Mouse (Mus musculus) midbrain, postnatal 0 days (tissue): ENCODE results near the gene Fbxl17. TPM values are rescaled to one million over a fixed set of nuclear protein-coding genes. Genes with fewer than 3 reads are reported as not detected.

Experiments
- ATAC-seq: fragments of 200-750 bp; cut with Nextera tagmentation; 2 replicates; pipeline ENCODE4 v1.8.0; 2017; ENCODE audit warnings: moderate number of reproducible peaks, mild to moderate bottlenecking, moderate TSS enrichment, moderate library complexity; ENCODE audit not compliant: low FRiP score
- DNase-seq: peaks from one replicate; pipeline ENCODE4 v3.0.0-alpha.2; 2015; ENCODE audit warnings: low spot score
- H3K27ac ChIP-seq: fragments of 300-500 bp; sonication (generic); 2 replicates; pipeline ENCODE4 v1.5.1; 2014; ENCODE audit warnings: low read depth, mild to moderate bottlenecking, low read length, mixed read lengths
- H3K27me3 ChIP-seq: fragments of 300-500 bp; sonication (generic); 2 replicates; pipeline ENCODE4 v1.6.1; 2014; ENCODE audit warnings: low read length, control low read depth, mixed read lengths; ENCODE audit not compliant: insufficient read depth
- H3K36me3 ChIP-seq: fragments of 300-500 bp; sonication (generic); 2 replicates; pipeline ENCODE4 v1.6.1; 2014; ENCODE audit warnings: low read length, control low read depth, mixed read lengths; ENCODE audit not compliant: insufficient read depth
- H3K4me1 ChIP-seq: fragments of 300-500 bp; sonication (generic); 2 replicates; pipeline ENCODE4 v1.6.1; 2014; ENCODE audit warnings: mild to moderate bottlenecking, control low read depth, antibody characterized with exemption, low read length, mixed read lengths; ENCODE audit not compliant: insufficient read depth
- H3K4me2 ChIP-seq: fragments of 300-500 bp; sonication (generic); 2 replicates; pipeline ENCODE4 v1.6.1; 2014; ENCODE audit warnings: low read depth, mild to moderate bottlenecking, low read length, mixed read lengths; ENCODE audit not compliant: poor library complexity, severe bottlenecking
- H3K4me3 ChIP-seq: fragments of 300-500 bp; sonication (generic); 2 replicates; pipeline ENCODE4 v1.5.1; 2014; ENCODE audit warnings: low read depth, mild to moderate bottlenecking, low read length, moderate library complexity
- H3K9ac ChIP-seq: fragments of 300-500 bp; sonication (generic); replicated peaks from 2 replicates; pipeline ENCODE4 v1.6.1; 2014; ENCODE audit warnings: mild to moderate bottlenecking, low read length, moderate library complexity, mixed read lengths; ENCODE audit not compliant: poor library complexity, severe bottlenecking
- H3K9me3 ChIP-seq: fragments of 300-500 bp; sonication (generic); 2 replicates; pipeline ENCODE4 v1.6.1; 2016; ENCODE audit warnings: low read length, control low read depth
- CTCF ChIP-seq: IDR thresholded peaks from 2 replicates; pipeline ENCODE4 v1.5.1; 2016; ENCODE audit warnings: antibody characterized with exemption, mild to moderate bottlenecking
- WGBS: fragments of 180-500 bp; shearing (Covaris S2); extraction: QIAGEN DNeasy Blood & Tissue Kit; methylation state at CpG from one replicate; pipeline ENCODE4 v1.1.7; 2014; 5-methylcytosine and 5-hydroxymethylcytosine counted together
- polyA plus RNA-seq: library from polyadenylated mRNA; unstranded; fragments of >200 nt; fragmentation: Nextera tagmentation; extraction: Ambion mirVana; gene quantifications from 2 replicates; pipeline ENCODE4 v1.2.1, GENCODE M21; 2015
- total RNA-seq: library from RNA; depleted of rRNA; stranded (reverse); fragments of >200 nt; gene quantifications from 2 replicates; pipeline ENCODE4 v1.2.3, GENCODE M21; 2014

Fbxl17 gene
- total and polyA plus RNA-seq, 2 experiments from 2014 or later: 16.6 to 39.2 TPM

- 81% methylated on average over 3 of the region's 3 CpGs for WGBS
- no peaks in the 10 kb centered on the region for H3K27me3 ChIP-seq
- ATAC-seq (no peak), DNase-seq (no peak)
- no peak overlapping the region for H3K9ac ChIP-seq
- no peaks in the 10 kb centered on the region for H3K36me3 ChIP-seq
- H3K4me1 ChIP-seq: no peaks in the 10 kb centered on the region
- TF ChIP-seq CTCF: no peak
- H3K4me2 ChIP-seq: no peak overlapping the region
- H3K9me3 ChIP-seq: no peaks in the 10 kb centered on the region
- H3K27ac ChIP-seq: no peak overlapping the region
- H3K4me3 ChIP-seq: no peak overlapping the region
Measured at GRCm38 (mm10) chr17:63158436-63158835, 341.4 kb downstream of the Fbxl17 start.

- no peak overlapping the region for H3K4me3 ChIP-seq
- ATAC-seq (no peak), DNase-seq (no peak)
- H3K27ac ChIP-seq: no peak overlapping the region
- H3K9me3 ChIP-seq: no peaks in the 10 kb centered on the region
- no peaks in the 10 kb centered on the region for H3K4me1 ChIP-seq
- H3K27me3 ChIP-seq: no peaks in the 10 kb centered on the region
- 35% methylated on average over 6 of the region's 6 CpGs for WGBS
- H3K36me3 ChIP-seq: no peaks in the 10 kb centered on the region
- TF ChIP-seq CTCF: no peak
- no peak overlapping the region for H3K9ac ChIP-seq
- no peak overlapping the region for H3K4me2 ChIP-seq
Measured at GRCm38 (mm10) chr17:63157906-63158305, 341.9 kb downstream of the Fbxl17 start.

GRCm38 (mm10) chr17:63157019-63157418 is 342.8 kb downstream of the Fbxl17 start:
- H3K27me3 ChIP-seq: no peaks in the 10 kb centered on the region
- no peak overlapping the region for H3K4me3 ChIP-seq
- no peak overlapping the region for H3K27ac ChIP-seq
- TF ChIP-seq CTCF: no peak
- H3K9me3 ChIP-seq: no peaks in the 10 kb centered on the region
- no peaks in the 10 kb centered on the region for H3K4me1 ChIP-seq
- no peak for ATAC-seq
- no peak overlapping the region for H3K4me2 ChIP-seq
- DNase-seq: no peak
- H3K9ac ChIP-seq: no peak overlapping the region
- H3K36me3 ChIP-seq: no peaks in the 10 kb centered on the region
- 94% methylated on average over 7 of the region's 7 CpGs for WGBS

- H3K9ac ChIP-seq: no peak overlapping the region
- H3K9me3 ChIP-seq: no peaks in the 10 kb centered on the region
- H3K27ac ChIP-seq: no peak overlapping the region
- 23% methylated on average over 2 of the region's 2 CpGs for WGBS
- no peak overlapping the region for H3K4me2 ChIP-seq
- TF ChIP-seq CTCF: no peak
- no peaks in the 10 kb centered on the region for H3K27me3 ChIP-seq
- no peak for ATAC-seq
- H3K4me3 ChIP-seq: no peak overlapping the region
- H3K4me1 ChIP-seq: peaks cover 17% of the 10 kb centered on the region
- no peak for DNase-seq
- H3K36me3 ChIP-seq: no peaks in the 10 kb centered on the region
Measured at GRCm38 (mm10) chr17:63146514-63146913, 353.3 kb downstream of the Fbxl17 start.

- Histone ChIP-seq H3K9me3 (no peaks in the 10 kb centered on the region), H3K9ac (0 out of 2 replicates have a peak overlapping the region, but pooled peaks have one; percentile 8), H3K4me1 (peaks cover 17% of the 10 kb centered on the region), H3K4me2 (no peak overlapping the region), H3K4me3 (no peak overlapping the region), H3K27me3 (no peaks in the 10 kb centered on the region), H3K36me3 (no peaks in the 10 kb centered on the region), H3K27ac (peak overlapping the region; percentile 67)
- WGBS: 9% methylated on average over 12 of the region's 12 CpGs
- TF ChIP-seq CTCF: no peak
- ATAC-seq (peak; percentile 48; the same call in 1 of the 2 replicates), DNase-seq (no peak)
Measured at GRCm38 (mm10) chr17:63145751-63146491, 353.9 kb downstream of the Fbxl17 start.

GRCm38 (mm10) chr17:63145311-63145741 is 354.5 kb downstream of the Fbxl17 start:
- H3K27me3 ChIP-seq: no peaks in the 10 kb centered on the region
- WGBS: 10% methylated on average over 5 of the region's 5 CpGs
- 0 out of 2 replicates have a peak overlapping the region, but pooled peaks have one; percentile 8 for H3K9ac ChIP-seq
- H3K4me2 ChIP-seq: no peak overlapping the region
- peaks cover 17% of the 10 kb centered on the region for H3K4me1 ChIP-seq
- ATAC-seq (peak; percentile 71), DNase-seq (peak; percentile 65)
- no peak overlapping the region for H3K4me3 ChIP-seq
- H3K9me3 ChIP-seq: no peaks in the 10 kb centered on the region
- no peaks in the 10 kb centered on the region for H3K36me3 ChIP-seq
- H3K27ac ChIP-seq: peak overlapping the region; percentile 67
- TF ChIP-seq CTCF: no peak
